Mouse (Mus musculus) liver, postnatal 0 days (tissue): ENCODE results near the gene Ephb1.

Experiments
- CTCF ChIP-seq: sonication (generic); IDR thresholded peaks from 2 replicates; pipeline ENCODE4 v1.5.1; 2016; ENCODE audit warnings: antibody characterized with exemption, low read depth
- EP300 ChIP-seq: IDR thresholded peaks from 2 replicates; pipeline ENCODE4 v1.6.1; 2016; ENCODE audit warnings: antibody characterized with exemption, low read depth, mild to moderate bottlenecking

DNA sequence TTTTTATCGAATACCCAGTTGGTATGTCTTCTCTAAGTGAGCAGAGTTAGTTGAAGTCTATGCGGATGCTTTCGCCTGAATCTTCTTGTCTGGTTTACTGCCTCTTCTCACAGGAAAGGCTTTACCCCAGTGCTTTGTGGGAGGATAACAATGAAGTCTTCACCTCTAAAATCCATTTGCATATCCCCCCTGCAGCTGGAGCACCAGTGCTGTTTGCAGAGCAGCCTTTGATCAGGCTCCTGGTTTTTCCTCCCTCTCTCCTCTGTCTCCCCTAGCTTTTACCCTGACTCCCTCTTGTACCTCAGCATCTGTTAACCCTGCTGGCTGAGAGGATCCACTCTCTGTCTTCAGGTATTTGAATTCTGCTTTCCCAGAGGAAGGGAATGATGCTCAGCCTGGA, 404.4 kb downstream of the Ephb1 start:
- TF ChIP-seq CTCF (no peak), EP300 (no peak)
